Mouse (Mus musculus) adrenal gland, postnatal 4 days (tissue): ENCODE measurements around the gene Aunip. TPM values are rescaled to one million over a fixed set of nuclear protein-coding genes. Genes with fewer than 3 reads are reported as not detected.

Experiments
- microRNA-seq: library from miRNA; unstranded; fragments of <30 nt; microRNA quantifications from one replicate; pipeline ENCODE4 v1.2.0, GENCODE M21; 2021
- total RNA-seq, 2 experiments: library from RNA; stranded (reverse); gene quantifications; 2 replicates each; pipeline ENCODE4 v1.2.3; 2021

Gene Aunip
- total RNA-seq, 2 experiments from 2014 or later, result 4.7 to 5.4 TPM

Small RNA genes lying within 50 kb of the gene (microRNA-seq; reads per million reads assigned to microRNA genes)
- gene Gm23634 (not detected), gene Mir6403 (not detected)

Other genes with a start within 250 kb of the Aunip start
- gene Pdik1l, start 223.1 kb upstream of the Aunip start, total RNA-seq, result 10 to 100 TPM; 23.2 to 24.5 TPM
- gene Trim63, start 195.9 kb upstream of the Aunip start, total RNA-seq, result 1 to 10 TPM in 1 of 2 experiments, under 1 TPM in 1; 0.56 to 2.1 TPM
- gene Slc30a2, start 167.8 kb upstream of the Aunip start, total RNA-seq, result 10 to 100 TPM; 33.4 to 35.2 TPM
- 1 to 10 TPM; 1.4 to 1.5 TPM for gene Extl1, start 127.1 kb upstream of the Aunip start, total RNA-seq
- 10 to 100 TPM; 13.9 to 14.9 TPM for gene Pafah2, start 114.7 kb upstream of the Aunip start, total RNA-seq
- gene Stmn1, start 42.7 kb upstream of the Aunip start, total RNA-seq, result 100 to 1,000 TPM; 233 to 289 TPM
- 10 to 100 TPM; 36.8 to 40.5 TPM for gene Paqr7, start 14.3 kb upstream of the Aunip start, total RNA-seq
- gene Mtfr1l, start 24.4 kb downstream of the Aunip start, total RNA-seq, result 100 to 1,000 TPM; 123 to 134 TPM
- gene Selenon, start 41.2 kb downstream of the Aunip start, total RNA-seq, result 10 to 100 TPM; 49.4 to 52.7 TPM
- 10 to 100 TPM; 28.6 to 29.6 TPM for gene Man1c1, start 193.3 kb downstream of the Aunip start, total RNA-seq